Mouse (Mus musculus) adrenal gland, adult (tissue): Measurements from ENCODE around the gene Dtx2.

Experiments
- DNase-seq, 2 experiments: peaks; one replicate each; pipeline ENCODE4 v3.0.0; 2022 to 2023; ENCODE audit warnings: low spot score in 1 of 2; ENCODE audit not compliant: inconsistent age in 2 of 2

The Dtx2 gene

DNA sequence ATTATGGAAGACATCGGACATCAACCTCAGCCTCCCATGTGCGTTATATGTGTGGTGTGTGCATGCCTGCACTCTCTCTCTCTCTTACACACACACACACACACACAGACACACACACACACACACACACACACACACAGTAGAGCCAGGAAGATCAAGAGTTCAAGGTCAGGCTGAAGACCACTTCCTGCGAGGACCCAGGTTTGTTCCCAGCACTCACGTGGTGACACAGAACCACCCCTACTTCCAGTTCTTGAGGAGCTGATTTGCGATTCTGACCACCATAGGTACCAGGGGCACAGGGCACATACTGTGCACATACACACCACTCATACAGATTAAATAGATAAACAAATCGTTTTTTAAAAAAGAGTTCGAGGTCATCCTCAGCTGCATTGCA is 22.7 kb upstream of the Dtx2 start:
- DNase-seq: no peak

DNA sequence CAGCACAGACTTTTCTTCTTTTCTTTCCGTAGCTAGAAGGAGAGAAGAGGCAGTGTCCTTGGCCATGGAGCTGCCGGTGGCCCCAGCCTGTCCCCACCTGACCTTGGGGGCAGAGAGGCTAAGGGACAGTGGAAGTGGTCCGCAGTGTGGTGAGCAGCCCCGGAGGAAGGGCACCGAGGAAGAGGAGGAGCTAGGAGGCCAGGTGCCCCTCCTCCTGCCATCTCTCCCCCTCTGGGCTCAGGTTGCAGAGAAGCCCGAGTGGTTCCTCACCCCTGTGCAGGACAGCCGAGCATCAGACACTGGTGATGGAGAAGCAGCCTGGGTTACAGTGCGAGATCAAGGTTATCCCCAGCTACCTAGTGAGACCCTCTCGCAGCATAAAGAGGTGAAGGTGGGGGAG is 20.2 kb upstream of the Dtx2 start, which contains the start of gene Ssc4d:
Gene Ssc4d, minus strand, starts transcription at position 167 of the 400 bp plus-strand sequence.
- DNase-seq: peak in 1 of 2 experiments; percentile 64

DNA sequence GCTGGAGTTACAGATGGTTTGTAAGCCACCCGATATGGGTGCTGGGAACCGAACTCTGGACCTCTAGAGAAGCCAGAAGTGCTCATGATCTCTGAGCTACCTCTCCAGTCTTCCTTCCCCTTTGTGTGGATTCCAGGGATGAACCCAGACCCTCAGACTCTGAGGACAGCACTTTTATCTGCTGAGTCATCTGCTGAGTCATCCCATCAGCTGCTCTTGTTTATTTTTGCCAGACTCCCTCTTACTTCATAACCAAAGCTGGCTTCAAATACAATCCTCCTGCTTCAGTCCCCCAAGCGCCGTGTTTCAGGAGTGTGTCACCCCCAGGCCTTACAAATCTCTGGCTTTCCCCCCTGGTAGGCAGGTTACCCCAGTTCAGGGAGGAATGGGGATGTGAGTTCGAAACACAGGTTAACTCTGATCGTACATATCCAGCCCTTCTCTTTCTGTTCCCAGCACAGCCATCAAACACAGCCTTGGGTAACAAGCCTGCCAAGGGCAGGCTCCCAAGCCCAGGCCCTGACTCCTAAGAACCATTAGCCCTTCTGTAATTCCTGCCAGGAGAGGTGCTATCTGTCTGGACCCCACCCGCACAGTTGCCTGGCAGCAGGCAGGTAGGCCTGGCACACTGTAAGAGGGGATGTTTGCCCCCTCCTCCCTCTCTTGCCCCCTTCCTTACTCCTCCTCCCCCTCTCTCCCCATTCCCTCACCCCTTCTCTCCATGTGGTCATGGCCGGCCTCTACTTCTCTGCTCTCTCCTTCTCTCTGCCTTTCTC is 18.5 kb upstream of the Dtx2 start:
- peak; percentile 61 to 88 for DNase-seq

DNA sequence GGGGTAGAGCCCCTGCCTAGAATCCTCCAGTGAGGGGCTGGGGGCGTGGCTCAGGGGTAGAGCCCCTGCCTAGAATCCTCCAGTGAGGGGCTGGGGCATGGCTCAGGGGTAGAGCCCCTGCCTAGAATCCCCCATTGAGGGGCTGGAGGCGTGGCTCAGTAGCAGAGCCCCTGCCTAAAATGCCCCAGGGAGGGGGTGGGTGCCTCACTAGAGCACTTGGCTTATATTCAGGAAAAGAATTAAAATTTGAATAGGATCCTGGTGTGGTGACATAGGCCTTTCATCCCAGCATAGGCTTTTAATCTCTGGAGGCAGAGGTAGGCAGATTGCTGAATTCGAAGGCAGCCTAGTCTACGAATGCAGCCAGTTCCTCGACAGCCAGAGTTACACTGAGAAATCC is 15.2 kb upstream of the Dtx2 start:
- DNase-seq: no peak

DNA sequence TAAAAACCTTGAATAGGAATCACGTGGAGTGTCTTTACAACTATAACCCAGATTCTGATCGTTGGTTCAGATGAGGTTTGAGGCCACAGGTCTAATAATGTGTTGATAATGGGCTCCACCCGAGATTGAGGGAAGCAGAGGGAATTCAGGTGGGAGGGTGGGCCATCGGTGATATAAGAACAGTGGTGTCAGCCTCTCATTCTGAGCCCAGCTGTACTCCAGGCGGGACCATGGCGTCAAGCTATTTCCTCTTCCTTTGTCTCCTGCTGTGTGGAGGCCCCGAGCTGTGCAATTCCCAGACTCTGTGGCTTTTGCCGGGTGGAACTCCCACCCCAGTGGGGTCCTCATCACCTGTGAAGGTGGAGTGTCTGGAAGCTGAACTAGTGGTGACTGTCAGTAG is 14.7 kb upstream of the Dtx2 start, which contains the start of gene Zp3:
Gene Zp3, plus strand, starts transcription at position 196 of the 400 bp plus-strand sequence.
- DNase-seq: no peak

DNA sequence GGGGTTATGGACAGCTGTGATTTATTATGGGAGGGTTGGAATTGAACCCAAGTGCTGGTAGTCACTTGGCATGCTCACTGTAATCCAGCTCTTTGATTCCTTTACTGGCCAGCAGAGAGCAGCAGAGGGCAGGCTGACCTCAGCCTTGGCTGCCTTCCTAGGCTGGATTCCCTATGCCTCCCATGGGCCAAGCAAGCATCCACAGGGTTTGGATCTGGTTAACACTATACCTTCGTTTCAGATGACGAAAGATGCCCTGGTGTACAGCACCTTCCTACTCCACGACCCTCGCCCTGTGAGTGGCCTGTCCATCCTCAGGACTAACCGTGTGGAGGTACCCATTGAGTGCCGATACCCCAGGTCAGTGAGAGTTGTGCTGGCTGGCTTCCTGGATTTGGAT is 12.2 kb upstream of the Dtx2 start:
- peak; percentile 61 to 85 for DNase-seq

DNA sequence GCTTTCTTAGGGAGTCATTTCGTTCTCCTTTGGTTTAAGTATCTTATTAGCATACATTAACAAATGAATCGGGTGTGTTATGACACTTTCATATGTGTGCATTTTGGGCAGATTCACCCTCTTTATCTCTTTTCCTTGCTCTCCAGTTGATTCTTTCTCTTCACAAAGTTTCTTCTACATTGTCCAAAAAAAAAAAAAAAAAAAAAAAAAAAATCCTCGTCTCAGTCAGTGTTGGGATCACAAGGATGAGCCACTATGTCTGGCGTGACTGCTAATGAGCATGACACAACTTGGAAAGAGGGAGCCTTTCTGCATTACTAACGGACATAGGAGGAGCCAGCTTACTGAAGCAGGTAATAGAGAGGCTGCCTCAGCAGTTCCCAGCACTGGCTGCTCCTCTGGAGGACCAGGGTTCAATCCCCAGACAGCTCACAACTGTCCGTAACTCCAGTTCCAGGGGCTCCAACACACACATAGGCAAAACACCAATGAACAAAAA is 10.0 kb upstream of the Dtx2 start:
- no peak for DNase-seq

DNA sequence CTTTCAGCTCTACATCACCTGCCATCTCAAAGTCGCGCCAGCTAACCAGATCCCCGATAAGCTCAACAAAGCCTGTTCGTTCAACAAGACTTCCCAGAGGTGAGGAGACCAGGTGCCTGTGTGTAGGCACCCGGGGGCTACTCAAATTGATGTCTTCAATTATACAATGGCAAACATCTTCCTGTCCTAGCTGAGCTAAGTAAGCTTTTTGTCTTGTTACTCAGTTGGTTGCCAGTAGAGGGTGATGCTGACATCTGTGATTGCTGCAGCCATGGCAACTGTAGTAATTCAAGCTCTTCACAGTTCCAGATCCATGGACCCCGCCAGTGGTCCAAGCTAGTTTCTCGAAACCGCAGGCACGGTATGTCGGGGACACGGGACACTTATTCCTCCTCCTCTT is 7.4 kb upstream of the Dtx2 start:
- DNase-seq: peak in 1 of 2 experiments; percentile 69

DNA sequence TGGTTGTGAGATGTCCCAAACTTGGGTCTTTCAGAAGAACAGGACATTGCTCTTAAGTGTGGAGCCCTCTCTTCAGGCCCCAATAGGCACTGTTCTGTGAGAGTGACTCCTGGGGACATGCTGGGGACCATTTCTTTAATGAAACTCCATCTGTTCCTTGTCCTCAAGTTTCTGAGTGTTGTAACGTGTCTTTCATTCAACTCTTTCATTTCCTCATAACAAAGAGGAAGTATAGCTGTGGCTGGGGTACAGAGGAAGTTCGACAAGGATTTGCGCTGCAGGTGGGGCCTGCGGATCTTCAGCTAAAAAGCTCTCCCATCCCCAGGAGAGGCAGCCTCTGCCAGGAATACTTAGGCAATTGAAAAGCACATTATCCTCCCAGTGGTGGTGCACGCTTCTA is 4.0 kb upstream of the Dtx2 start:
- DNase-seq: no peak

DNA sequence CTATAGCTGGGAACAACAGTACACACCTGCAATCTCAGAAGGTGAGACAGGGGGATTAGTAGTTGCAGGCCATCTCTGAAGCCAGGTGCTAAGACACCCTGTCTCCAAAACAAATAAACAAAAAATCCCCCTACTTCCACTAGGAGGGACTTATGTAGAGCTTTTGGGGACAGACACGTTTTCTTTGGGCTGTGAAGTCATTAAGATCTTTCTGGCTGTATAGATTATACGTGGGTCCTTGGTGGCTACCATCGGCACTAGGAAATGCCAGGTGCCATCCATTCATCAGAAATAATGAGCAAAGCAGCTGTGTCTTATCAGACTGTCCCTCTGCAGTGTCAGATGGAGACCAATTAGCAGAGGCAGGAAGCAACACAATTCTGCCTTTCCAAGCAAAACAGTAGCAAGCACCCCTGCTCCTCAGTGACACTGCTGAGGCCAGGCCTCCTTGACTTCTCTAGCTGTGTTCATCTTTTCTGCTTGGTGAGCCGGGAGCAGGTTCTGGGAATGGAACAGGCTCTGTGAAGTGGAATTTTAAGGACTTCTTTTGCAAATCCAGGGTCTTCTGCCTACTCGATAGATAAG is 1.1 kb upstream of the Dtx2 start:
- DNase-seq: no peak

DNA sequence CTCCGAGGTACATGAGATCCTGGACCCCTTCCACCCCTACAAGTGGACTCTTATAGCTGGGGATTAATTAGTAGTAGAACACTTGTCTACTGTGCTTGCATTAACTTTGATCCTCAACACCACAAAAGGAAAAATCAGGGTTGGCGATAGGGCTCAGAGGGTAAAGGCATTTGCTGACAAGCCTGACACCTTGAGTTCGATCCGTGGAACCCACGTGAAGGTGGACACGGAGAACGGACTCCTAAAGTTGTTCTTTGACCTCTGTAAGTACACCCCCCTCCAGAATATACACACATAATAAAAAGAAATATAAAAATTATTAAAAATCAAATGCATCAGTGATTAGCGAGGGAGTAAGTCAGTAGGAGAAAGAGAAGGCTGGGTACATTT is 270 bp upstream of the Dtx2 start:
- DNase-seq: no peak

DNA sequence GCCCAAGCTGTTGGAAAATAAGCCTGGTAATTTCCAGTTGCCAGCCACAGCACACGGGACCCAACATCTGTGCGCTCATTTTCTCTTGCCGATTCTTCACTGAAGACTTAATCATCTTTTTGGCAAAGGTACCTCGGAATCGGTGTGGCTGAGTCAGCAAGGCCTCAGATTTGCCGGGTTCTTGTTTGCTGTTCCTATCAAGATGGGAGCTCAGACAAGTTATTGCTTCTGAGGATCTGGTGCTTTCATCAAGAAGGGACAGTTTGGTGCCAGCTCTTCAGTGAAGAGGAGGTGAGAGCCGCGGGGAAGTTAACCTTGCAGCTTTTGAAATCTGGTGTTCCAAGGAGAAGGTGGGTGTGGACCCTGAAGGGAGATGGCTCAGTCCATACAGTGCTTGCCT is 1.6 kb downstream of the Dtx2 start:
- peak in 1 of 2 experiments; percentile 63 for DNase-seq

DNA sequence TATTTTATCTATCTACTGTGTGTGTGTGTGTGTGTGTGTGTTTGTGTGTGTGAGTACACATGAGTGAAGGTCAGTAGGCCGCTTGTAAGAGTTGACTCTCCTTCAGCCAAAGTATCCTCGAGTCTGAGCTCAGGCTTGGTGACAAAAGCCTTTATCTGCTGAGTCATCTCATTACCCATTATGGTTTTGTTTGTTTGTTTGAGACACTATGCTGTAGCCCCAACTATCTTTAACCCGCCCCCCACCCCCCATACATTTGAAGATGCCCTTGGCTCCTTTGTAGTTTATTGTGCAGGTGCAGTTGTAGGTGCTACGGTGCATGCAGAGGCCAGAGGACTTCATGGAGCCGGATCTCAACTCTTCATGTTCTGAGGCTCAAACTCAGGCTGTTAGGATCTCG is 6.6 kb downstream of the Dtx2 start:
- DNase-seq: no peak

DNA sequence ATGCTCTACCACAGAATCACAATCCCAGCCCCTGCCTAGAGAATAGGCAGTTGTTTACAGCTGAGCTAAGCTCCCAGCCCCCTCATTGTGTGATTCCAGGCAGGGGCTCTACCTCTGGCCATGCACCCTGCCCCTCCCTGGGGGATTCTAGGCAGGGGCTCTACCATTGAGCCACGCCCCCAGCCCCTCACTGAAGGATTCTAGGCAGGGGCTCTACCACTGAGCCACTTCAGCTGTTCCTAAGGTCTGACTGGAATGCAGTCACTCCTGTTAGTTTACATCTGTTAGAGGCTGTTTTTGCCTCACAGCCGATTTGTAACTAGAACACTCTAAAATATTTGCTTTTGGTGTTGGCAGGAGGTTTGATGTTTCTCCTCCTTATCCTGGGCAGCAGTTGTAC is 7.7 kb downstream of the Dtx2 start:
- DNase-seq: no peak

DNA sequence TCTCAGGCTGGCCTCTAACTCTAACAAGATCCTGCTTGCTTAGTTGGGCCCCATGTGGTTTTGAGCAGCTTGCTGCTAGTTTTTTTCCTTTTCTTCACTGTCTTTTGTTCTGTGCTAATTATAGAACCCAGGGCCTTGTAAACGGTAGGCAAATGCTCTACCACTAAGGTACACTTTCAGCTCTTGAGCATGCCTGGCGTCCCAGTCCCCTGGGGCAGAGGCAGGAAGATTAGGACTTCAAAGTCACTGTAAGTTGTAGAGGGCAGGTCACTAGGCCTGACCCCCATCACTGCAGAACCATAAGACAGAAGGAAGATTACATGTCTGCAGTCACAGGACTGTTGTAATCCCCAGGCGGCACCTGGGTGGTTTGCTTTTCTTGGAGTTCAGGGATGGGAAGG is 8.2 kb downstream of the Dtx2 start:
- DNase-seq: no peak

DNA sequence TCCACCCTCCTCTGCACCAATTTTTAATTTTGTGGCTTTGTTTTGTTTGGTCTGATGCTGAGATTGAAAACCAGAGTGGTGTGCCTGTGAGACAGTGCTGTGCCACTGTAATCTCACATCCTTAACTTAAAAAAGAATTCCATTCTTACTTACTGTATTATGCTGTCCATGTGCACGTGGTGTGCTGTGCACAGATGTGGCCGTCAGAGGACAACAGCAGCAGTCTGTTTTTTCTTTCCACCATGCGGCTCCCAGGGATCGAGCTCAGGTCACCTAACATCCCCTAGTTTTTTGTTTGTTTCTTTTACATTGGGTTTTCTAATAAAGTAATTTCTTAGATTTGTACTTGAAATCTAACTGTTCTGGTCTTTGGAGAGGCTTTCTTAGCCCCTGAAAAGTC is 9.9 kb downstream of the Dtx2 start:
- DNase-seq: no peak

DNA sequence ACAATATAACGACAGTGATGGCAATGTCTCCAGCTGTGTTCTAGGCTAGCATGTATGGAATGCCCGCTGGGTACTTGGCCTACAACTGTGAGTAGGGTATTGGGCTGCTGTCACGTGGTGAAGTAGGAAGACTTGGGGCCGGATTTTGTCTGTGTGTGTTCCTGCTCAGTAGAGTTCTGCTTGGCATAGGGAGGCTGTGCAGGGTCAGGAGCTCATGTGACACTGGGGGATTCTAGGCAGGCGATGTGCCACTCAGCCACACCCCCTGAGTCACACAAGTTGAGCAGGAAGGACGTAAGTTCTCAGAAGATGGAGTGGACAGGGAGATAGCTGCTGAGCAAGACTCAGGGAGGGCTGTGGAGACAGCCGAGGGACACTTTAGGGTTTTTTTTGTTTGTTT is 13.1 kb downstream of the Dtx2 start:
- peak; percentile 40 to 64 for DNase-seq

DNA sequence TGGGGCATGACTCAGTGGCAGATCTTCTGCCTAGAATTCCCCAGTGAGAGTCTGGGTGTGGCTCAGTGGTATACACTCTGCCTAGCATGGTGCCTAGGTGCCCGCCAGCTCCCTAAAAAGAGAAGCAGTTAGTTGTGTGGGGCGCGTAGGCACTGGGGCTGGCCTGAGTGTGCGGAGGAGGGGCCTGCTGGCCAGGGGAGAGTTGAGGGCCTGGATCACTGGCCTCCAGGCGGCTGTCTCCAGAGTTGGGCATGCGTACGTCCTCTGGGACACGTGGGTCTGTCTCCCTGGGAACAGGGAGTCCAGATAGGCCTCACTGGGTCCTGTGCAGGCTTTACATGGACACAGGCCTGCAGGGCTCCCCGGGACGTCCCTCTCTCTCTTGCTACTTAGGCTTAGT is 20.3 kb downstream of the Dtx2 start:
- peak; percentile 33 to 52 for DNase-seq

DNA sequence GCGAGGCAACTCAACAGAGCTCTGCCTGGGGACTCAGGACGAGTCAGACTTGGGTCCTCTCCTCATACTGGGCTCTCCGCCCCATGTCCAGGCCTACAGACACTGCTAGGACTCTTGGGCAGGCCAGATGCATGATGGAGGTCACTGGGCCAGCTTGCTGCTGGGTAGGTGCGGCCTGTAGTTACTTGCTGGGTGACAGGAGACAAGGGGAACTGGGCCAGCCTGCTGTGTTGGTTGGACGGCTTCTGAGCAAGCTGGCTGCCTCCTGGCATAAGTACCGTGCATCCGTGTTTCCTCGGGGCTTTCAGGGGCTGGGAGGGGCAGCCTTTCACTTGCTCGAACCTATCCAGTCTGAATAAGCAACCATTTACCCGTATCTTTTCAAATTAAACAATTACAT is 21.0 kb downstream of the Dtx2 start:
- peak in 1 of 2 experiments; percentile 57 for DNase-seq

DNA sequence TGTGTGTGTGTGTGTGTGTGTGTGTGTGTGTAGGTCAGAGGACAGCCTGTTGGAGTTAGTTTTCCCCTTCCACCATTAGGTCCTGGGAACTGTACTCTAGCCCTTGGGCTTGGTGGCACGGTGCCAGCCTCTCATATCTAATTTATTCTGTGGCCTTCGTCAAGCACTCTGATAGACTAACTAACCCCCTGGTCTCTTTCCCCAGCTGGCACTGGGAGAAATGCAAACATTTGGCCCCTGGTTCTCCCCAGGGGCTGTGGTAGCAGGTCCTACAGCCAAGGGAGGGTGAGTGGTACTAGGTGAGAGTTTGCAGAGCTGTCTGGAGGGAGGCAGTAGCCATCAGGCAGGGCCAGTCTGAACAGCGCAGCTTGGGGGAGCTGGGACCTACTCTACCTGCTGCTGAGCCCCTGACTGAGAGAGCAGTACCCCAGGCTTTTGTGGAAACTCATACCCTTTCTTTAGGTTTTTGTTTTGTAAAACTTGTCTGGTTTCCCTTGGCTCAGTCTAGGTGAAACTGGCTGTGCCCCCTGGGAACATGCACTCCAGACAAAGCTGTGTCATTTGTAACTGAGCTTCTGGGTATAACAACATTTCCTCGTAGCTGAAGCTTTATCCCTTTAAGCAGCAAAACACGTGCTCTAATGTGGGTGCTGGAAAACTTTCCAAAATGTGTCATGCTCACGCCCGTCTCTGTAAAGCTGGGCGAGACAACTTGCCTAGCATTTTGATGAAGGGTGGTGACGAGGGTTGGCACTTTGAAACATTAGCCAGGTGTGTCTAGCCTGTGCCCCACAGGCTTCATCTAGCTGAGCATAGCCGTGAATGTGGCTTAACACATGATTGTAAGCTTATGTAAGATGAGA is 21.6 kb downstream of the Dtx2 start:
- DNase-seq: peak; percentile 53 to 83

DNA sequence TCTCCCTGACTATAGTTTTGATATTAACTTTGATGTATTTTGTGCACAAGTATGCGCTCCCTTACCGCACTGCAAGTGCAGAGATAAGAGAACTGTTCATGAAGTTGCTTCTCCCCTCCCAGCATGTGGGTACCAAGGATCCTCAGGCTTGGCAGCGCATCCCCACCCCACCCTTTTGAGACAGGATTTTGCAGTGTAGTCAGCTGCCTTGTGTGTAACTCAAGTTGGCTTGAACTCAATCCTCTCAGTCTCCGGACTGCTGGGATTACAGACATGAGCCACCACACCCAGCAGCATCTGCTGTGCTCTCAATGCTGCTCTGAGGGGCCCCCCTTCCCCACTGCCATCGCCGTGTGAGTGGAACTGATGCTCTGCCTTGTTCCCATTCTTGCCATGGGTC is 22.7 kb downstream of the Dtx2 start:
- no peak for DNase-seq

DNA sequence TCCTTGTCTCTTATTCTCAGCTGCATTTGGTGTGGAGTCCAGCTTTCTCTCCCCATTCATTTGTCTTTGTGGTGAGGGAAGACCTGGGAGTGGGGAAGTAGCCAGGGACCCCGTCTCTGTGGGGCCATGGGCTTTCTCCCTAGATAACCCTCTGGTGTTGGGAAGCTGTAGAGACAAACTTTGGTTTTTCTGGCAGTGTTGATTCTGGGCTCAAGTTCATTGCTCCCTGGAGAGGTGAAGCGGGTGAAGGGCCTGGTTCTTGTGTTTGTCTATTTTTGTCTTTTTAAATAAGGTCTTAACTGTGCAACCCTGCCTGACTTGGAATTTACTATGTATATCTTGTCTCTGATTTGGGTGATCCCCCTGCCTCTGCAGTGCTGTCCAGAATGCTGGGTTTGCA is 24.1 kb downstream of the Dtx2 start:
- no peak for DNase-seq
